Mouse (Mus musculus) adrenal gland, postnatal 4 days (tissue): Measurements from ENCODE around the gene Gm7970. TPM values are rescaled to one million over a fixed set of nuclear protein-coding genes. Genes with fewer than 3 reads are reported as not detected.
"Not testable (repeated sequence)": the region's sequence is repeated elsewhere in the genome, so short reads cannot be mapped to it uniquely, and the experiment has no call there.

Source experiments
- DNase-seq, 2 experiments: peaks; one replicate each; pipeline ENCODE4 v3.0.0; 2021 to 2022; ENCODE audit warnings: low spot score in 2 of 2, mixed read lengths in 2 of 2
- long read RNA-seq, 2 experiments: library from polyadenylated mRNA; stranded (forward); transcript quantifications; one replicate each; pipeline ENCODE4 v2.0.0; 2021
- total RNA-seq, 2 experiments: library from RNA; stranded (reverse); gene quantifications; 2 replicates each; pipeline ENCODE4 v1.2.3; 2021

The Gm7970 gene
- not detected for total RNA-seq
- long read RNA-seq, experiment 1: 0 reads
- long read RNA-seq, experiment 2: 0 reads

- DNase-seq: not testable (repeated sequence)
Measured at GRCm38 (mm10) chr14:41555483-41555882, at the start of gene Gm7970. Gene Gm7970 (minus strand): TSS chr14:41555583.

GRCm38 (mm10) chr14:41600935-41601334, 45.6 kb upstream of the Gm7970 start:
- not testable (repeated sequence) for DNase-seq

GRCm38 (mm10) chr14:41586346-41586745, 31.0 kb upstream of the Gm7970 start:
- DNase-seq: not testable (repeated sequence)

- DNase-seq: not testable (repeated sequence)
Measured at GRCm38 (mm10) chr14:41572911-41573310, 17.5 kb upstream of the Gm7970 start, which contains the start of gene 1700049E17Rik2. Gene 1700049E17Rik2 (plus strand): TSS chr14:41573211.

GRCm38 (mm10) chr14:41524695-41525094, 30.7 kb downstream of the Gm7970 start:
- DNase-seq: not testable (repeated sequence)

- DNase-seq: not testable (repeated sequence)
Measured at GRCm38 (mm10) chr14:41520683-41521082, 34.7 kb downstream of the Gm7970 start.

Other genes with a start within 250 kb of the Gm7970 start
- not detected for gene Gm5798, start 207.0 kb downstream of the Gm7970 start, total RNA-seq
- gene Gm7945, start 169.2 kb downstream of the Gm7970 start, total RNA-seq: not detected
- gene Gm6482, start 147.3 kb downstream of the Gm7970 start, total RNA-seq: not detected
- not detected for gene Gm7954, start 102.1 kb downstream of the Gm7970 start, total RNA-seq
- not detected for gene Gm3486, start 66.1 kb downstream of the Gm7970 start, total RNA-seq
- gene 1700049E17Rik2, start 17.6 kb upstream of the Gm7970 start, total RNA-seq: not detected
- not detected for gene Gm3072, start 69.0 kb upstream of the Gm7970 start, total RNA-seq
- not detected for gene Gm3676, start 90.9 kb upstream of the Gm7970 start, total RNA-seq
- not detected for gene Gm8068, start 146.3 kb upstream of the Gm7970 start, total RNA-seq
- gene Gm7929, start 195.0 kb upstream of the Gm7970 start, total RNA-seq: not detected
- gene Gm47189, start 216.9 kb upstream of the Gm7970 start, total RNA-seq: not detected